Mouse (Mus musculus) layer of hippocampus, postnatal 10 days (tissue): ENCODE measurements around the gene Ncoa1. TPM values are rescaled to one million over a fixed set of nuclear protein-coding genes. Genes with fewer than 3 reads are reported as not detected.

Experiments used
- DNase-seq, 2 experiments: peaks; one replicate each; pipeline ENCODE4 v3.0.0; 2021; ENCODE audit warnings: low spot score in 2 of 2
- total RNA-seq, 2 experiments: library from RNA; stranded (reverse); gene quantifications; 2 replicates each; pipeline ENCODE4 v1.2.3; 2021

Gene Ncoa1
- total RNA-seq, 2 experiments from 2014 or later, result 103 to 108 TPM

- DNase-seq, result peak; percentile 92 to 94
Measured at GRCm38 (mm10) chr12:4233572-4234508, 243.1 kb downstream of the Ncoa1 start, which contains the start of the genes Ptrhd1 and Cenpo. Gene Ptrhd1 (plus strand): TSS chr12:4234027. Gene Cenpo (minus strand): TSS chr12:4234294.

GRCm38 (mm10) chr12:4232777-4233176 is 244.2 kb downstream of the Ncoa1 start:
- no peak for DNase-seq

- DNase-seq, result no peak
Measured at GRCm38 (mm10) chr12:4230156-4230555, 246.8 kb downstream of the Ncoa1 start.

- DNase-seq, result no peak
Measured at GRCm38 (mm10) chr12:4212908-4213307, 264.1 kb downstream of the Ncoa1 start.

GRCm38 (mm10) chr12:4211174-4211573 is 265.8 kb downstream of the Ncoa1 start:
- DNase-seq, result no peak

- no peak for DNase-seq
Measured at GRCm38 (mm10) chr12:4209196-4209595, 267.8 kb downstream of the Ncoa1 start.

GRCm38 (mm10) chr12:4208405-4209133 is 268.4 kb downstream of the Ncoa1 start:
- DNase-seq, result peak; percentile 77 to 78

GRCm38 (mm10) chr12:4206106-4206505 is 270.9 kb downstream of the Ncoa1 start:
- DNase-seq, result peak in 1 of 2 experiments; percentile 5

- DNase-seq, result no peak
Measured at GRCm38 (mm10) chr12:4202206-4202605, 274.8 kb downstream of the Ncoa1 start.

GRCm38 (mm10) chr12:4201454-4202200 is 275.4 kb downstream of the Ncoa1 start:
- DNase-seq, result no peak

GRCm38 (mm10) chr12:4199271-4199670 is 277.7 kb downstream of the Ncoa1 start:
- DNase-seq, result no peak

GRCm38 (mm10) chr12:4198702-4199101 is 278.3 kb downstream of the Ncoa1 start:
- DNase-seq, result no peak

Other genes with a start within 250 kb of the Ncoa1 start
- gene Ptrhd1, start 243.2 kb downstream of the Ncoa1 start, total RNA-seq, result 1 to 10 TPM; 9.7 to 9.8 TPM
- gene Cenpo, start 242.9 kb downstream of the Ncoa1 start, total RNA-seq, result 1 to 10 TPM; 5.8 to 6.4 TPM
- gene Itsn2, start 115.5 kb upstream of the Ncoa1 start, total RNA-seq, result 10 to 100 TPM; 58.3 to 65.3 TPM
- gene Gm3625, start 115.7 kb upstream of the Ncoa1 start, total RNA-seq, result not detected